Mouse (Mus musculus) retina, postnatal 7 days (tissue): ENCODE results near the gene Ap4s1.

Source experiments
- DNase-seq: peaks from one replicate; pipeline ENCODE4 v3.0.0-alpha.2; 2012; ENCODE audit warnings: low read depth, low spot score

The Ap4s1 gene

GRCm38 (mm10) chr12:51784842-51785241 lies 94.0 kb downstream of the Ap4s1 start:
- no peak for DNase-seq
